Mouse (Mus musculus): ENCODE results near the gene Fam53b. TPM values are rescaled to one million over a fixed set of nuclear protein-coding genes. Genes with fewer than 3 reads are reported as not detected.

Fam53b gene
- polyA plus RNA-seq, 1 experiment from 2014 or later, result 16.4 TPM

DNA sequence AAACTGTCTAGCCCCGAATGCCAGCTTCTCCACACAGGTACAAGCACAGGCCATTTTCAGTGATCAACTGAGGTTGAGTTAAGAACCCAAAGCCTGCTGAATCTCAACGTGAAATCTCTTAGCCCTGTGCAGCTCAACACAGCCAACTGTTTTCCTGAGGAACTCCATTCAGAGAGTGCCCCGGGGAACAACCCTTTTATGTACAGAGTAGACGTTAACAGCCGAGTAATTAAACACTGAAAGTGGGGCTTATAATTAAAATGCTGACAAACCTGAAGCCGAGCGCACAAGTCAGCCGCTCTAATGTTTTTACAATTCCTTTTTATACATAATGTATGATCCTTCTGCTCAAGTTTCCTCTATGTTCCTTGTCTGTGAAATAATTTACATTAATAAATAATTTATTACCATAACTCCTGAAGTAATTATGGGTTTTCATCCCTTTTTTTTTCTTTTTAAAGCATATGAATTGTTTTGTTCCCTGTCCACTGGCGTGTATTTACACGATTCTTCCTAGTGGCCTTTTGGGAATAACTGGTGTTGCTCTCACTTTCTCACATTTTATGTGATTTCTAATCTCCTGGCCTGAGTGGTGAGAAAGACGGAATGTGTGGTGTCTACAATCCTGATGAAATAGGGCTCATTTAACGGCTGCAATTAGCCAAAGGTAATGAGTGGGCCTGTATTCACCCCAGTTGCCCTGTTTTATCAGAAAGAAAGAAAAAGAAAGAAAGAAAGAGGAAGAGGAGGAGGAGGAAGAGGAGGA is 46.3 kb downstream of the Fam53b start:
- Histone ChIP-seq H3K27me3 (ENCODE audit: control insufficient read depth, insufficient read depth, low read length) (no peaks in the 10 kb centered on the region), H3K27ac (ENCODE audit: low read length) (no peak overlapping the region), H3K36me3 (ENCODE audit: control insufficient read depth, insufficient read depth) (peaks cover 2% of the 10 kb centered on the region; the same call in 1 of the 2 replicates), H3K9ac (ENCODE audit: low read length) (no peak overlapping the region), H3K4me1 (ENCODE audit: control insufficient read depth, insufficient read depth, low read length) (peaks cover 9% of the 10 kb centered on the region; the same call in 1 of the 2 replicates), H3K9me3 (replicated peaks; ENCODE audit: control insufficient read depth, low read length) (no peaks in the 10 kb centered on the region), H3K4me2 (ENCODE audit: low read depth, low read length) (no peak overlapping the region), H3K4me3 (ENCODE audit: low read length) (no peak overlapping the region)
- no peak for ATAC-seq (replicated peaks; ENCODE audit: extremely low read depth, insufficient read depth, low FRiP score)
- 82% methylated on average over 12 of the region's 12 CpGs for WGBS

- 0 out of 2 replicates have a peak overlapping the region, but pooled peaks have one; percentile 10 for H3K27ac ChIP-seq (ENCODE audit: low read length)
- H3K9ac ChIP-seq (ENCODE audit: low read length), result no peak overlapping the region
- no peak for ATAC-seq (replicated peaks; ENCODE audit: extremely low read depth, insufficient read depth, low FRiP score)
- no peak overlapping the region for H3K4me2 ChIP-seq (ENCODE audit: low read depth, low read length)
- H3K9me3 ChIP-seq (replicated peaks; ENCODE audit: control insufficient read depth, low read length), result no peaks in the 10 kb centered on the region
- no peak overlapping the region for H3K4me3 ChIP-seq (ENCODE audit: low read length)
- no peaks in the 10 kb centered on the region for H3K27me3 ChIP-seq (ENCODE audit: control insufficient read depth, insufficient read depth, low read length)
- 58% methylated on average over 11 of the region's 11 CpGs for WGBS
- H3K36me3 ChIP-seq (ENCODE audit: control insufficient read depth, insufficient read depth), result peaks cover 2% of the 10 kb centered on the region; the same call in 1 of the 2 replicates
- H3K4me1 ChIP-seq (ENCODE audit: control insufficient read depth, insufficient read depth, low read length), result peaks cover 9% of the 10 kb centered on the region; the same call in 1 of the 2 replicates
Observed at GRCm38 (mm10) chr7:132766235-132766871, 47.3 kb downstream of the Fam53b start.

DNA sequence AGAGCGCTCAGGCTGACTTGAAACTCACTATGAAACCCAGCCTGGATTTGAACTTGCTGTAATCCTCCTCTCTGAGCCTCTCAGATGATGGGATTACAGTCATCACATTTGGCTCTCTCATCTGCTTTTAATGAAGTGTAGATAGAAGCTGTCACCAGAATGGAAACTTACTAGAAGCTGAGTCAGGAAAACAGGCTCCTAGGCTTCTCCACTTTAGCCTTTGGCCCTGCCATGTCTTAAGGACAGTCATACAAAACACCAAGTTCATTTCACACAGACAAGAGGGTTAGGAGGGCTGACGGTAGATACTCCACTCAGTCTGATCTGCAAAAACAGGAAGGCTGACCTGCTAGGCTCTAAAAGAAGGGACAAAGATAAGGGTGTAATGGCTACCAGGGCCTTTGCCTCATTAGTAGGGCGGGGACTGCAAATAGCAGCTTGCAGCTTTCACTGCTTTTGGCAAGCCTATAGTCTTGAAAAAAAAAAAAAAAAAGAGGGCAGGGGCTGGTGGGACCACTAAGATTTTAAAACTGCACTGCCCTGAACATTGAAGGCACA is 48.0 kb downstream of the Fam53b start:
- Histone ChIP-seq H3K9ac (ENCODE audit: low read length) (no peak overlapping the region), H3K27me3 (ENCODE audit: control insufficient read depth, insufficient read depth, low read length) (no peaks in the 10 kb centered on the region), H3K4me2 (ENCODE audit: low read depth, low read length) (no peak overlapping the region), H3K27ac (ENCODE audit: low read length) (0 out of 2 replicates have a peak overlapping the region, but pooled peaks have one; percentile 10), H3K4me3 (ENCODE audit: low read length) (no peak overlapping the region), H3K36me3 (ENCODE audit: control insufficient read depth, insufficient read depth) (peaks cover 2% of the 10 kb centered on the region; the same call in 1 of the 2 replicates), H3K9me3 (replicated peaks; ENCODE audit: control insufficient read depth, low read length) (no peaks in the 10 kb centered on the region), H3K4me1 (ENCODE audit: control insufficient read depth, insufficient read depth, low read length) (peaks cover 9% of the 10 kb centered on the region; the same call in 1 of the 2 replicates)
- 65% methylated on average over 3 of the region's 3 CpGs for WGBS
- no peak for ATAC-seq (replicated peaks; ENCODE audit: extremely low read depth, insufficient read depth, low FRiP score)

- no peaks in the 10 kb centered on the region for H3K36me3 ChIP-seq (ENCODE audit: control insufficient read depth, insufficient read depth)
- no peak for ATAC-seq (replicated peaks; ENCODE audit: extremely low read depth, insufficient read depth, low FRiP score)
- H3K9me3 ChIP-seq (replicated peaks; ENCODE audit: control insufficient read depth, low read length), result no peaks in the 10 kb centered on the region
- WGBS, result 64% methylated on average over 4 of the region's 4 CpGs
- H3K9ac ChIP-seq (ENCODE audit: low read length), result no peak overlapping the region
- no peaks in the 10 kb centered on the region for H3K27me3 ChIP-seq (ENCODE audit: control insufficient read depth, insufficient read depth, low read length)
- H3K4me3 ChIP-seq (ENCODE audit: low read length), result no peak overlapping the region
- peaks cover 9% of the 10 kb centered on the region; the same call in 1 of the 2 replicates for H3K4me1 ChIP-seq (ENCODE audit: control insufficient read depth, insufficient read depth, low read length)
- H3K4me2 ChIP-seq (ENCODE audit: low read depth, low read length), result no peak overlapping the region
- H3K27ac ChIP-seq (ENCODE audit: low read length), result no peak overlapping the region
Observed at GRCm38 (mm10) chr7:132764896-132765491, 48.7 kb downstream of the Fam53b start.

DNA sequence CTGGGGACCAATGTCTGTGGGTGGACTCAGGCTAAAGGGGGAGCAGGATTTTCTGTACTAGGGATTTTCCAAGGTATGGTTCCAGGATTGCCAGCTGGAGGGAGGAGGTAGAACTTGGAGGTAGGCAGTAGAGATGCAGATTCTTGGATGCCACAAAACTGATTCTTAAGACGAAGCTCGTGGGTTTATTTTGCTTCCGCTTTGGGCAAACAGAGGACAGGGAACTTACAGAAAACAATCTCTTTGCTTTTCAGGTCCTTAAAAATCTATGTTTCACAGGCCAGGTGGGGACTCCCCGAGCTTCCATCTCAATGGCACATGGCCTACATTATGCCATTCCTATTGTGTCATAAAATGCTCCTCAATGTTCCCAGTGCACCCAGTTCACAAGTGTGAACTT is 49.4 kb downstream of the Fam53b start:
- H3K4me1 ChIP-seq (ENCODE audit: control insufficient read depth, insufficient read depth, low read length), result peaks cover 9% of the 10 kb centered on the region; the same call in 1 of the 2 replicates
- no peak overlapping the region for H3K4me2 ChIP-seq (ENCODE audit: low read depth, low read length)
- no peak overlapping the region for H3K4me3 ChIP-seq (ENCODE audit: low read length)
- ATAC-seq (replicated peaks; ENCODE audit: extremely low read depth, insufficient read depth, low FRiP score), result no peak
- no peak overlapping the region for H3K9ac ChIP-seq (ENCODE audit: low read length)
- H3K9me3 ChIP-seq (replicated peaks; ENCODE audit: control insufficient read depth, low read length), result no peaks in the 10 kb centered on the region
- H3K36me3 ChIP-seq (ENCODE audit: control insufficient read depth, insufficient read depth), result peaks cover 4% of the 10 kb centered on the region
- H3K27ac ChIP-seq (ENCODE audit: low read length), result no peak overlapping the region
- no peaks in the 10 kb centered on the region for H3K27me3 ChIP-seq (ENCODE audit: control insufficient read depth, insufficient read depth, low read length)
- WGBS, result 94% methylated on average over 4 of the region's 4 CpGs

DNA sequence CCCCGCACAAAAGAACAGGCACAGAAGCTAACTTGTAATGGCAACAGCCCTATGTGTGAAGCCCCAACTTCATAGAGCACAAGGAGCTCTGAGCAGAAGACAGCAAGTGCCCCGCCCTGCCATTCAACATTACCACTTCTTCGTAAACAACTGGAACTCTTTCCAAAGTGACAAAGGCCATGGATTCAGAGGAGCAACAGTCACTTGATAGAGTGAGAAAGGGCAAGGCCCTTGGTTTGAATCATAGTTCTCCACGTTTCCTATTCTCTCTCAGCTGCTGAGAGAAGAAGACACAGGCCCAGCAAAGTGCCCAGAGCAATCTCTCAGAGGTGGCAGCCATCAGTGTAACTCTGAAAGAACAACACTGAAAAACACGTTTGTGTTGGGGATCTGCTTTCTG is 49.8 kb downstream of the Fam53b start:
- Histone ChIP-seq H3K4me3 (ENCODE audit: low read length) (no peak overlapping the region), H3K4me2 (ENCODE audit: low read depth, low read length) (no peak overlapping the region), H3K36me3 (ENCODE audit: control insufficient read depth, insufficient read depth) (peaks cover 8% of the 10 kb centered on the region), H3K27ac (ENCODE audit: low read length) (no peak overlapping the region), H3K27me3 (ENCODE audit: control insufficient read depth, insufficient read depth, low read length) (no peaks in the 10 kb centered on the region), H3K9ac (ENCODE audit: low read length) (no peak overlapping the region), H3K4me1 (ENCODE audit: control insufficient read depth, insufficient read depth, low read length) (peaks cover 9% of the 10 kb centered on the region; the same call in 1 of the 2 replicates), H3K9me3 (replicated peaks; ENCODE audit: control insufficient read depth, low read length) (no peaks in the 10 kb centered on the region)
- WGBS, result 87% methylated on average over 5 of the region's 5 CpGs
- no peak for ATAC-seq (replicated peaks; ENCODE audit: extremely low read depth, insufficient read depth, low FRiP score)

- Histone ChIP-seq H3K4me2 (ENCODE audit: low read depth, low read length) (no peak overlapping the region), H3K9ac (ENCODE audit: low read length) (no peak overlapping the region), H3K36me3 (ENCODE audit: control insufficient read depth, insufficient read depth) (peaks cover 13% of the 10 kb centered on the region), H3K27me3 (ENCODE audit: control insufficient read depth, insufficient read depth, low read length) (no peaks in the 10 kb centered on the region), H3K9me3 (replicated peaks; ENCODE audit: control insufficient read depth, low read length) (no peaks in the 10 kb centered on the region), H3K4me3 (ENCODE audit: low read length) (no peak overlapping the region), H3K4me1 (ENCODE audit: control insufficient read depth, insufficient read depth, low read length) (peaks cover 9% of the 10 kb centered on the region; the same call in 1 of the 2 replicates), H3K27ac (ENCODE audit: low read length) (no peak overlapping the region)
- ATAC-seq (replicated peaks; ENCODE audit: extremely low read depth, insufficient read depth, low FRiP score), result no peak
- WGBS, result 90% methylated on average over 6 of the region's 6 CpGs
Observed at GRCm38 (mm10) chr7:132763351-132763750, 50.3 kb downstream of the Fam53b start.

DNA sequence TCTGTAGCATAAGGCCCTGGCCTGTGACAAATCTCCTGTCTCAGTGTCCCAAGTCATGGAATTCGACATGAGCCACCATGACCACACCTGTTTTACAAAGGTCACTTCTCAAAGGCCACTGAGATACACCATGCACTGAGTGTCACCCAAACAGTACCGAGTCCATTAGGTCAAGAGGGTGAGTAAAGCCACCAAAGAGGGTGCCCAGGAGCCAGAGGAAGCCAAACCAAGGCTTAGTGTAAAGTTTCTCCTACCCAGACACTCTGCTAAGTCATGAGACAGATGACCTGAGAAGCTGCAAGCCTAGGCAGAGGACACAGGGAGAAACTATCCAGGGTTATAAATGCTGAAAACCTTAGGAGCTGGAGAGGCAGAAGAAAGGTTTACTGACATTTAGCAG is 52.3 kb downstream of the Fam53b start:
- peaks cover 17% of the 10 kb centered on the region for H3K36me3 ChIP-seq (ENCODE audit: control insufficient read depth, insufficient read depth)
- 89% methylated on average over 2 of the region's 2 CpGs for WGBS
- no peak for ATAC-seq (replicated peaks; ENCODE audit: extremely low read depth, insufficient read depth, low FRiP score)

More for the DNA sequence above, 52.3 kb downstream of the Fam53b start:
- Histone ChIP-seq H3K4me3 (ENCODE audit: low read length) (no peak overlapping the region), H3K9me3 (replicated peaks; ENCODE audit: control insufficient read depth, low read length) (no peaks in the 10 kb centered on the region), H3K27me3 (ENCODE audit: control insufficient read depth, insufficient read depth, low read length) (no peaks in the 10 kb centered on the region), H3K9ac (ENCODE audit: low read length) (no peak overlapping the region), H3K4me2 (ENCODE audit: low read depth, low read length) (no peak overlapping the region), H3K4me1 (ENCODE audit: control insufficient read depth, insufficient read depth, low read length) (peaks cover 6% of the 10 kb centered on the region; the same call in 1 of the 2 replicates), H3K27ac (ENCODE audit: low read length) (no peak overlapping the region)
